Mouse (Mus musculus) embryonic fibroblast, embryonic 13.5 days (primary cell): Measurements from ENCODE around the gene Spag9.

Experiments
- CTCF ChIP-seq: IDR thresholded peaks from 2 replicates; pipeline ENCODE4 v1.5.1; 2011; ENCODE audit warnings: mild to moderate bottlenecking, control low read depth, low read length, moderate library complexity, borderline replicate concordance; ENCODE audit not compliant: insufficient read depth
- POLR2A ChIP-seq: IDR thresholded peaks from 2 replicates; pipeline ENCODE4 v1.6.1; 2011; ENCODE audit warnings: low read depth, mild to moderate bottlenecking, control low read depth, low read length, moderate library complexity

GRCm38 (mm10) chr11:93988328-93989062, 7.4 kb upstream of the Spag9 start:
- 0 out of 2 replicates have a peak, but pooled peaks have one; percentile 34 for TF ChIP-seq POLR2A
- TF ChIP-seq CTCF = no peak
